Mouse (Mus musculus) thymus, adult 2 months (tissue): ENCODE measurements around the gene Tnfrsf8. TPM values are rescaled to one million over a fixed set of nuclear protein-coding genes. Genes with fewer than 3 reads are reported as not detected.
"Not testable (repeated sequence)": the region's sequence is repeated elsewhere in the genome, so short reads cannot be mapped to it uniquely, and the experiment has no call there.

ENCODE experiments used
- DNase-seq: peaks from one replicate; pipeline ENCODE4 v3.0.0; 2021
- H3K27ac ChIP-seq: fragments of 200-500 bp; 2 replicates; pipeline ENCODE4 v1.5.1; 2012; ENCODE audit warnings: low read length, control low read depth; ENCODE audit not compliant: control insufficient read depth, insufficient read depth
- H3K27me3 ChIP-seq: fragments of 200-500 bp; 2 replicates; pipeline ENCODE4 v1.6.1; 2012; ENCODE audit warnings: mild to moderate bottlenecking, low read length, moderate library complexity, mixed read lengths; ENCODE audit not compliant: control insufficient read depth, insufficient read depth
- H3K36me3 ChIP-seq: fragments of 200-500 bp; 2 replicates; pipeline ENCODE4 v1.6.1; 2012; ENCODE audit warnings: mild to moderate bottlenecking, low read length, moderate library complexity; ENCODE audit not compliant: control insufficient read depth, insufficient read depth
- H3K4me1 ChIP-seq: fragments of 200-500 bp; replicated peaks from 2 replicates; pipeline ENCODE4 v1.6.1; 2012; ENCODE audit warnings: low read length; ENCODE audit not compliant: control insufficient read depth, insufficient read depth
- H3K4me3 ChIP-seq: fragments of 200-500 bp; 2 replicates; pipeline ENCODE4 v1.5.1; 2012; ENCODE audit warnings: mild to moderate bottlenecking, low read length, control low read depth, moderate library complexity; ENCODE audit not compliant: control insufficient read depth, insufficient read depth
- CTCF ChIP-seq: fragments of 200-500 bp; IDR thresholded peaks from 2 replicates; pipeline ENCODE4 v1.5.1; 2012; ENCODE audit warnings: mild to moderate bottlenecking, control low read depth, low read length, moderate library complexity, borderline replicate concordance; ENCODE audit not compliant: control insufficient read depth, poor library complexity, insufficient read depth; ENCODE audit errors: extremely low read depth
- POLR2A ChIP-seq: fragments of 200-500 bp; IDR thresholded peaks from 2 replicates; pipeline ENCODE4 v1.6.1; 2012; ENCODE audit warnings: mild to moderate bottlenecking, low read length, control low read depth, moderate library complexity; ENCODE audit not compliant: control insufficient read depth, poor library complexity, insufficient read depth; ENCODE audit errors: extremely low read depth
- WGBS: fragments of 180-500 bp; shearing (Covaris S2); methylation state at CpG from one replicate; pipeline ENCODE4 v1.1.7; 2018; 5-methylcytosine and 5-hydroxymethylcytosine counted together
- polyA plus RNA-seq: library from polyadenylated mRNA; depleted of rRNA; stranded (reverse); fragments of >200 nt; gene quantifications from 2 replicates; pipeline ENCODE4 v1.2.3, GENCODE M21; 2012

Gene Tnfrsf8
- polyA plus RNA-seq, 1 experiment: 12.2 TPM

GRCm38 (mm10) chr4:145312530-145312929 is 2.4 kb downstream of the Tnfrsf8 start:
- Histone ChIP-seq H3K4me1 (peaks cover 21% of the 10 kb centered on the region), H3K27ac (no peak overlapping the region; the same call in 1 of the 2 replicates), H3K4me3 (no peak overlapping the region), H3K36me3 (no peaks in the 10 kb centered on the region), H3K27me3 (no peaks in the 10 kb centered on the region)
- no peak for TF ChIP-seq CTCF
- no peak for TF ChIP-seq POLR2A
- DNase-seq: peak; percentile 77
- 5% methylated on average over 7 of the region's 7 CpGs for WGBS

- WGBS: 87% methylated on average over 2 of the region's 2 CpGs
- no peaks in the 10 kb centered on the region for H3K27me3 ChIP-seq
- H3K27ac ChIP-seq: no peak overlapping the region
- no peak for DNase-seq
- peaks cover 22% of the 10 kb centered on the region for H3K4me1 ChIP-seq
- no peaks in the 10 kb centered on the region for H3K36me3 ChIP-seq
- TF ChIP-seq POLR2A (no peak), CTCF (no peak)
- no peak overlapping the region for H3K4me3 ChIP-seq
These were observed 4.1 kb downstream of the Tnfrsf8 start for GRCm38 (mm10) chr4:145310859-145311258.

GRCm38 (mm10) chr4:145306422-145306821 is 8.5 kb downstream of the Tnfrsf8 start:
- WGBS: 93% methylated on average over 4 of the region's 4 CpGs
- Histone ChIP-seq H3K27me3 (no peaks in the 10 kb centered on the region), H3K36me3 (no peaks in the 10 kb centered on the region), H3K27ac (peak overlapping the region; percentile 31; the same call in 1 of the 2 replicates), H3K4me3 (no peak overlapping the region), H3K4me1 (peaks cover 22% of the 10 kb centered on the region)
- no peak for DNase-seq
- TF ChIP-seq CTCF (no peak), POLR2A (no peak)

- DNase-seq, H3K36me3 ChIP-seq, H3K27ac ChIP-seq, H3K4me3 ChIP-seq, H3K27me3 ChIP-seq: not testable (repeated sequence)
- WGBS: 56% methylated on average over 2 of the region's 2 CpGs
- peaks cover 27% of the 10 kb centered on the region for H3K4me1 ChIP-seq
These were observed 9.2 kb downstream of the Tnfrsf8 start for GRCm38 (mm10) chr4:145305661-145306362.

- no peak for TF ChIP-seq CTCF
- no peak overlapping the region for H3K27ac ChIP-seq
- H3K4me3 ChIP-seq: no peak overlapping the region
- WGBS: 97% methylated on average over 4 of the region's 4 CpGs
- DNase-seq: no peak
- no peaks in the 10 kb centered on the region for H3K27me3 ChIP-seq
- H3K4me1 ChIP-seq: peaks cover 36% of the 10 kb centered on the region
- H3K36me3 ChIP-seq: no peaks in the 10 kb centered on the region
These were observed 10.9 kb downstream of the Tnfrsf8 start for GRCm38 (mm10) chr4:145304109-145304508.

- DNase-seq: peak; percentile 31
- Histone ChIP-seq H3K27ac (peak overlapping the region; percentile 46), H3K4me3 (no peak overlapping the region), H3K36me3 (no peaks in the 10 kb centered on the region), H3K4me1 (peaks cover 36% of the 10 kb centered on the region), H3K27me3 (no peaks in the 10 kb centered on the region)
- no peak for TF ChIP-seq CTCF
- TF ChIP-seq POLR2A: no peak
- WGBS: 20% methylated on average over 3 of the region's 3 CpGs
These were observed 12.9 kb downstream of the Tnfrsf8 start for GRCm38 (mm10) chr4:145302106-145302505.
